Mouse (Mus musculus) intestine, embryonic 15.5 days (tissue): ENCODE measurements around the gene Lgr4. TPM values are rescaled to one million over a fixed set of nuclear protein-coding genes. Genes with fewer than 3 reads are reported as not detected.

Source experiments
- ATAC-seq: fragments of 200-750 bp; cut with Nextera tagmentation; 2 replicates; pipeline ENCODE4 v1.8.0; 2017; ENCODE audit warnings: moderate TSS enrichment, moderate library complexity
- H3K27ac ChIP-seq: fragments of 300-500 bp; sonication (generic); 2 replicates; pipeline ENCODE4 v1.5.1; 2015; ENCODE audit warnings: mild to moderate bottlenecking, inconsistent platforms
- H3K27me3 ChIP-seq: fragments of 300-500 bp; sonication (generic); replicated peaks from 2 replicates; pipeline ENCODE4 v1.6.1; 2015; ENCODE audit warnings: inconsistent platforms
- H3K36me3 ChIP-seq: fragments of 300-500 bp; sonication (generic); 2 replicates; pipeline ENCODE4 v1.6.1; 2015; ENCODE audit warnings: inconsistent platforms
- H3K4me1 ChIP-seq: fragments of 300-500 bp; sonication (generic); replicated peaks from 2 replicates; pipeline ENCODE4 v1.6.1; 2015; ENCODE audit warnings: inconsistent platforms
- H3K4me2 ChIP-seq: fragments of 300-500 bp; sonication (generic); replicated peaks from 2 replicates; pipeline ENCODE4 v1.6.1; 2015; ENCODE audit warnings: mild to moderate bottlenecking, inconsistent platforms
- H3K4me3 ChIP-seq: fragments of 300-500 bp; sonication (generic); replicated peaks from 2 replicates; pipeline ENCODE4 v1.5.1; 2015; ENCODE audit warnings: inconsistent platforms
- H3K9ac ChIP-seq: fragments of 300-500 bp; sonication (generic); 2 replicates; pipeline ENCODE4 v1.6.1; 2015; ENCODE audit warnings: inconsistent platforms
- H3K9me3 ChIP-seq: fragments of 300-500 bp; sonication (generic); 2 replicates; pipeline ENCODE4 v1.6.1; 2016; ENCODE audit warnings: inconsistent platforms
- WGBS: fragments of 180-500 bp; shearing (Covaris S2); methylation state at CpG from one replicate; pipeline ENCODE4 v1.1.7; 2015; 5-methylcytosine and 5-hydroxymethylcytosine counted together
- polyA plus RNA-seq: library from polyadenylated mRNA; unstranded; fragments of >200 nt; fragmentation: Nextera tagmentation; extraction: Ambion mirVana; gene quantifications from 2 replicates; pipeline ENCODE4 v1.2.1, GENCODE M21; 2015

Gene Lgr4
- polyA plus RNA-seq, 1 experiment from 2014 or later = 29.4 TPM

GRCm38 (mm10) chr2:109970744-109971410 lies 53.4 kb downstream of the Lgr4 start:
- H3K9ac ChIP-seq = no peak overlapping the region
- H3K27me3 ChIP-seq = no peaks in the 10 kb centered on the region
- H3K27ac ChIP-seq = no peak overlapping the region
- WGBS = 61% methylated on average over 8 of the region's 8 CpGs
- no peaks in the 10 kb centered on the region for H3K36me3 ChIP-seq
- ATAC-seq = no peak
- no peak overlapping the region for H3K4me3 ChIP-seq
- H3K4me2 ChIP-seq = no peak overlapping the region
- H3K9me3 ChIP-seq = no peaks in the 10 kb centered on the region
- H3K4me1 ChIP-seq = 0 out of 2 replicates have a peak, but pooled peaks cover 5% of the 10 kb centered on the region

DNA sequence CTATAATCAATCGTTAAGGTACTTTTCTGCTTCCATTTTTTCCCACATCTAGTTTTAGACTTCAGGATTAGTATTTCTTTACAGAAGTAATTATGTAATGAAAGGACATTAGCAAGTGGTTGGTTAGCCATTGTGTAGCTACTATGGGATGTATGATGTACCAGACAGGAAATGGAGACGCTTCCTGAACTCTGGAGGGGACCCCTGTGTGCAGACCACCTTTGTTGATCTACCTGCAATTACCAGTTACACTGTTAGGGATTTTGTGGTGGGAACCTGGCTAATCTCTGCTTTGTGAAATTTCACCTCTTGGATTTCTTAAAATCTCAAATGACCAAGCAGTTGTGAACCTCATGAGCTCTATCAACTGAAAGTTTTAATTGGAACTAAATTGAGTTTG lies 54.9 kb downstream of the Lgr4 start:
- Histone ChIP-seq H3K36me3 (no peaks in the 10 kb centered on the region), H3K27ac (no peak overlapping the region), H3K4me2 (no peak overlapping the region), H3K9ac (no peak overlapping the region), H3K4me3 (no peak overlapping the region), H3K27me3 (no peaks in the 10 kb centered on the region), H3K9me3 (no peaks in the 10 kb centered on the region), H3K4me1 (0 out of 2 replicates have a peak, but pooled peaks cover 5% of the 10 kb centered on the region)
- WGBS = 87% methylated on average over 2 of the region's 2 CpGs
- no peak for ATAC-seq

DNA sequence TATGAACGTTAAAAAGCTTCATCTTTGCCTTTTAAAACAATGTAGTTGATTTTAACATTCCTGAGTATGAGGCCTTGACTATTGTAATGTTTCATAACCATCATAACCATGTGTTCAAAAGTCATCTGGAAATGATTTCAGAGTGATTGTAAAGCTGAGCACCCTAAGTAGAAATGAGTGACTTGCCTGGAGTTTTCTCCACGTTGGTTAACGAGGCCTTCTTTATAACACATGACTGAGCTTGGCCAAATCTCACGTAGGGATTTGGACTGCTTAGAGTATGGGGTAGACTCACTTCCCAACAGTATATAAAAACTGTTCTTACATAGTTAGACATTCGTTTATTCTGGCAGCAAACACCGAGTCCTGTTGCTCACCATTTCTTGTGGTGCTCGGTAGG lies 55.5 kb downstream of the Lgr4 start:
- H3K36me3 ChIP-seq = no peaks in the 10 kb centered on the region
- no peak overlapping the region for H3K9ac ChIP-seq
- H3K9me3 ChIP-seq = no peaks in the 10 kb centered on the region
- no peak overlapping the region for H3K4me3 ChIP-seq
- H3K27ac ChIP-seq = no peak overlapping the region
- no peak for ATAC-seq
- H3K4me2 ChIP-seq = no peak overlapping the region
- 76% methylated on average over 7 of the region's 7 CpGs for WGBS
- no peaks in the 10 kb centered on the region for H3K27me3 ChIP-seq
- 0 out of 2 replicates have a peak, but pooled peaks cover 5% of the 10 kb centered on the region for H3K4me1 ChIP-seq

- 92% methylated on average over 7 of the region's 7 CpGs for WGBS
- ATAC-seq = no peak
Measured at GRCm38 (mm10) chr2:109974807-109975206, 57.4 kb downstream of the Lgr4 start.

GRCm38 (mm10) chr2:109976181-109976580 lies 58.7 kb downstream of the Lgr4 start:
- no peaks in the 10 kb centered on the region for H3K36me3 ChIP-seq

More at GRCm38 (mm10) chr2:109974807-109975206, 57.4 kb downstream of the Lgr4 start:
- no peaks in the 10 kb centered on the region for H3K9me3 ChIP-seq
- no peak overlapping the region for H3K4me3 ChIP-seq
- no peak overlapping the region for H3K27ac ChIP-seq
- H3K4me1 ChIP-seq = 0 out of 2 replicates have a peak, but pooled peaks cover 3% of the 10 kb centered on the region
- no peak overlapping the region for H3K4me2 ChIP-seq
- H3K36me3 ChIP-seq = no peaks in the 10 kb centered on the region
- H3K9ac ChIP-seq = no peak overlapping the region
- no peaks in the 10 kb centered on the region for H3K27me3 ChIP-seq

DNA sequence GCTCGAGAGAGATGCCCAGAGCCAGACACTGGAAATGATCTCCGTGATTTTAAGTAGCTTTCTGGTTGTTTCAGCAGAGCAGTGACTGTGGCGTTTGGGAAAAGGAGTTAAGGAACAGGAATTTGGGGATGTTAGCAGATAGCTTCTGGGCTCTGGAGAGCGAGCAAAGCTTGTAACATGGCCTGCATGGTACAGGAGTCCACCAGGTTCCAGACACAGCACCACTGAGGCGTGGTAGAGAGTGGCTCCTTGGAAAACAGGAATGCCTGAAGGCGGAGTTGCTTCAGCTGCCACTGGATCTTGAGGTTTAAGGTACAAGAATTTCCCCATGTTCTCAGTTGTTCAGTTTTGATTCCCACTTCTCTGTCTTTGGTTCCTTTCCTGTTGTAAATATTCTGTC lies 59.9 kb downstream of the Lgr4 start:
- no peaks in the 10 kb centered on the region for H3K9me3 ChIP-seq
- H3K4me1 ChIP-seq = no peaks in the 10 kb centered on the region
- no peak overlapping the region for H3K4me2 ChIP-seq
- H3K36me3 ChIP-seq = no peaks in the 10 kb centered on the region
- 84% methylated on average over 6 of the region's 6 CpGs for WGBS
- H3K9ac ChIP-seq = no peak overlapping the region
- H3K4me3 ChIP-seq = no peak overlapping the region
- no peak overlapping the region for H3K27ac ChIP-seq
- no peaks in the 10 kb centered on the region for H3K27me3 ChIP-seq
- ATAC-seq = no peak

More at GRCm38 (mm10) chr2:109976181-109976580, 58.7 kb downstream of the Lgr4 start:
- Histone ChIP-seq H3K4me1 (no peaks in the 10 kb centered on the region), H3K9ac (no peak overlapping the region), H3K4me3 (no peak overlapping the region), H3K9me3 (no peaks in the 10 kb centered on the region), H3K27ac (no peak overlapping the region), H3K27me3 (no peaks in the 10 kb centered on the region), H3K4me2 (no peak overlapping the region)
- ATAC-seq = no peak
- WGBS = 93% methylated on average over 2 of the region's 2 CpGs

- no peaks in the 10 kb centered on the region for H3K27me3 ChIP-seq
- H3K36me3 ChIP-seq = no peaks in the 10 kb centered on the region
- H3K9me3 ChIP-seq = no peaks in the 10 kb centered on the region
- H3K4me1 ChIP-seq = no peaks in the 10 kb centered on the region
- ATAC-seq = no peak; the same call in 1 of the 2 replicates
- no peak overlapping the region for H3K27ac ChIP-seq
- no peak overlapping the region for H3K4me2 ChIP-seq
- H3K4me3 ChIP-seq = no peak overlapping the region
- H3K9ac ChIP-seq = no peak overlapping the region
Measured at GRCm38 (mm10) chr2:109979209-109979608, 61.8 kb downstream of the Lgr4 start.

- Histone ChIP-seq H3K9me3 (no peaks in the 10 kb centered on the region), H3K4me3 (no peak overlapping the region), H3K9ac (no peak overlapping the region), H3K4me1 (peaks cover 24% of the 10 kb centered on the region), H3K27me3 (no peaks in the 10 kb centered on the region), H3K4me2 (no peak overlapping the region), H3K27ac (no peak overlapping the region), H3K36me3 (no peaks in the 10 kb centered on the region)
- 74% methylated on average over 6 of the region's 6 CpGs for whole genome bisulfite sequencing
- no peak for ATAC-seq
Measured at GRCm38 (mm10) chr2:109983435-109983834, 66.0 kb downstream of the Lgr4 start.

DNA sequence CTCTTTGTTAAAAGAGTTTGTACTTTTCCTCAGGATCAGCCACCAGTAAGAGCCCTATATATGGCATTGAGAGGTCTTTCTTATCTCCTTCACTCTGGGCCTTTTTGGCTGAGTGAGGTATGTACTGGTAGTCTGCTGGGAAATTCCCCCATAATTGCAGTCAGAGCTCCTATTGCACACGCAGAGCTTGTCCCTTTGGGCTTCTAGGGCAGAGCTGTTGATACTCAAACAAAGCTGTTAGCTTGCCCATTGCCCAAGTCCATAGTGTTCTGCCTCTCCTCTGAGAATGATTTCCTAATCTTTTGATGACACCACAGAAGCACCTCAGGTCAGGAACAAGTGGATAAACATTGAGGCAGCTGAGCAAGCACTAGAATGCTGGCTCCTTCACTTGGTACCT lies 67.5 kb downstream of the Lgr4 start:
- Histone ChIP-seq H3K4me2 (no peak overlapping the region), H3K9ac (no peak overlapping the region), H3K36me3 (no peaks in the 10 kb centered on the region), H3K9me3 (no peaks in the 10 kb centered on the region), H3K4me1 (peaks cover 24% of the 10 kb centered on the region), H3K27me3 (no peaks in the 10 kb centered on the region), H3K4me3 (no peak overlapping the region), H3K27ac (no peak overlapping the region)
- 28% methylated on average over 1 of the region's 1 CpGs for WGBS
- peak; percentile 19 for ATAC-seq

DNA sequence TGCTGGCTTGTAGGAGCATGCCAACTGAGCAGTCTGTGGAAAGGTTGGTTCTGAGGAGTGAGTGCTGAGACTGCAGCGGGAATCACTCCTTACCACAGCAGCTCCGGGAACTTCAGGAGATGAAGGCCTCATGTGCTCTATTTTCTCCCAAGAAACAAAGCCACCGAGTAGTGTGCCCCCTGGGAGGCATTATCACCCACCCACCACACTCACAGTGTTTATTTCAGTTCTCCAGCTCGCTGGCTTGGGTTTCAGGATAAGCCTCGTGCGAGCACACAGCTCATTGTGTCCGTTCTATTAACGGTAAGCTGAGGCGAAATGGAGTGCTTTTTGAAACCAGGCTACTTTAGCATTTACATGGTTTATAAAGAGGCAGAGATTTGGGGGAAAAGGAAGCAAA lies 68.1 kb downstream of the Lgr4 start:
- Histone ChIP-seq H3K4me2 (no peak overlapping the region), H3K9ac (no peak overlapping the region), H3K9me3 (no peaks in the 10 kb centered on the region), H3K4me3 (no peak overlapping the region), H3K27ac (peak overlapping the region; percentile 46; the same call in 1 of the 2 replicates), H3K27me3 (no peaks in the 10 kb centered on the region), H3K36me3 (no peaks in the 10 kb centered on the region), H3K4me1 (peaks cover 29% of the 10 kb centered on the region)
- no peak for ATAC-seq
- WGBS = 54% methylated on average over 9 of the region's 9 CpGs

DNA sequence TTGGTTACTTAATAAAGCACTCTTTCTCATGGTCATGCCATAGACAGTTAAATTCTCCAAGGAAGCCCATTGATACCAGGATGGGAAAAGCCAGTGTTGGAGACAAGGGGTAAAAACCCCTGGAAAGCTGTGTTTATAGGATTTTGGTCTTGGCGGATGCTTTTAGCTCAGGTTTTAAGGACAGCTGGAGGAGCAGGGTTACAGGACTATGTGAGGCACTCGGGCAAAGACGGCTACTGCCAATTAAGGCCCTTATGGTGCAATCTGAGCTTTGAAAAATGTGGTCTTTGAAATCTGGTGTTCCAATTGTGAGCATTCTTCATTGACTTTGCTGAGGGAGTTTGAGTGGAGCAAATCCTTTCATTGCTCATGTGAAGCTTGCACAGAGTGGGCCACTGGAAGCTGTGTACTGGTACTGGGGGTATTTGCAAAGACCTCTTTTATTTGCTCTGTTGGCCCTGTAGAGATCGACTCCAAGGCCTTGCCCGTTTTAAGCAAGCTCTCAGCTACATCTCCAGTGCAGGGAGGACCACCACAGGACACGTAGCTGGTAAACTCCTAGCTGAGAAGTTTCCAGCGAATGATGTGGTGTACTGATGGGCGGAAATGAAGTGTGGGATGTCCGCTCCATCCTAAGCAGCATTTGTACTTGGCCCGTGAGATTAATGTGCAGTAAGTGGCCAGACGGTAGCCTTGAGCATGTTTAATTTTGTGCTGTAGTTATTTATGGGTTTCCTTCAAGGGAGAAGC lies 68.8 kb downstream of the Lgr4 start:
- Histone ChIP-seq H3K4me2 (no peak overlapping the region), H3K9ac (no peak overlapping the region), H3K36me3 (no peaks in the 10 kb centered on the region), H3K9me3 (no peaks in the 10 kb centered on the region), H3K27ac (no peak overlapping the region), H3K27me3 (no peaks in the 10 kb centered on the region), H3K4me1 (peaks cover 29% of the 10 kb centered on the region), H3K4me3 (no peak overlapping the region)
- no peak for ATAC-seq
- 38% methylated on average over 11 of the region's 11 CpGs for WGBS

DNA sequence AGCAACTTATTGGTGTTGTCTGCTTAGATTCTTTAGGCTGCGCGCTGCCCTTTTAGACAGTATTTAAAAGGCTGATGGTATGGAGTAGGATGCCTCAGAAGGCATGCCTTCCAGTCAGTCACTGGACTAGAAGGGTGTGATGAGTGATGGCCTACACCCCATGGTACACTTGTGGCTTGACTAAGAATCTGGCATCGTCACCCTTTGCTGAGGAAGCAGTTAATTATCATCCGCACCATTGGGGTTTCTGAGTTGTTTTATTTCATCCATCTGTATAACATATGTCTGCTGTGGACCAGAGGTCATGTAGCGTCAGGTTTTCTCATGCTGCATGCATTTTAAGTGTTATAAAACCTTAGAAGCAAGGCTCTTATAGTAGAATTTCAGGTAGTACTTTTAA lies 70.5 kb downstream of the Lgr4 start:
- Histone ChIP-seq H3K4me1 (peaks cover 29% of the 10 kb centered on the region), H3K36me3 (no peaks in the 10 kb centered on the region), H3K4me3 (no peak overlapping the region), H3K9ac (no peak overlapping the region), H3K27me3 (no peaks in the 10 kb centered on the region), H3K4me2 (no peak overlapping the region), H3K9me3 (no peaks in the 10 kb centered on the region), H3K27ac (no peak overlapping the region)
- WGBS = 66% methylated on average over 5 of the region's 5 CpGs
- no peak for ATAC-seq
